Mouse (Mus musculus): ENCODE measurements at regions not wholly inside any gene's neighbourhood (a gene's known extent, or its start where the extent isn't known, plus 50 kb on each side); places are given as distances from the start of the nearest gene placed in this dataset.

GRCm38 (mm10) chr17:9757725-9758251 lies 88.3 kb upstream of the Pabpc6 start:
- 90% methylated on average over 4 of the region's 4 CpGs for WGBS
- no peak for DNase-seq (ENCODE audit: low spot score)

GRCm38 (mm10) chr17:9756675-9757074 lies 87.2 kb upstream of the Pabpc6 start:
- H3K27me3 ChIP-seq (replicated peaks; ENCODE audit: control insufficient read depth, insufficient read depth, low read length), result no peaks in the 10 kb centered on the region
- WGBS, result 85% methylated on average over 12 of the region's 12 CpGs
- ATAC-seq (no peak), DNase-seq (ENCODE audit: low spot score) (no peak)
- H3K27ac ChIP-seq (ENCODE audit: low read depth, low read length), result no peak overlapping the region
- no peak overlapping the region for H3K4me3 ChIP-seq (ENCODE audit: low read depth, low read length)
- peaks cover 7% of the 10 kb centered on the region for H3K4me1 ChIP-seq (ENCODE audit: control insufficient read depth, insufficient read depth, low read length)
- no peak overlapping the region for H3K9ac ChIP-seq (ENCODE audit: low read length)
- no peaks in the 10 kb centered on the region for H3K36me3 ChIP-seq (ENCODE audit: control insufficient read depth, insufficient read depth, low read length)
- H3K4me2 ChIP-seq (ENCODE audit: low read length), result no peak overlapping the region
- no peaks in the 10 kb centered on the region for H3K9me3 ChIP-seq (replicated peaks; ENCODE audit: control insufficient read depth, low read length)

More at GRCm38 (mm10) chr17:9757725-9758251, 88.3 kb upstream of the Pabpc6 start:
- ATAC-seq, result no peak
- no peak overlapping the region for H3K9ac ChIP-seq (ENCODE audit: low read length)
- H3K4me2 ChIP-seq (ENCODE audit: low read length), result no peak overlapping the region
- no peak overlapping the region for H3K4me3 ChIP-seq (ENCODE audit: low read depth, low read length)
- no peaks in the 10 kb centered on the region for H3K27me3 ChIP-seq (replicated peaks; ENCODE audit: control insufficient read depth, insufficient read depth, low read length)
- no peak overlapping the region for H3K27ac ChIP-seq (ENCODE audit: low read depth, low read length)
- H3K36me3 ChIP-seq (ENCODE audit: control insufficient read depth, insufficient read depth, low read length), result no peaks in the 10 kb centered on the region
- H3K4me1 ChIP-seq (ENCODE audit: control insufficient read depth, insufficient read depth, low read length), result peaks cover 13% of the 10 kb centered on the region
- H3K9me3 ChIP-seq (replicated peaks; ENCODE audit: control insufficient read depth, low read length), result no peaks in the 10 kb centered on the region

- ATAC-seq, result no peak; the same call in 1 of the 2 replicates
- DNase-seq (ENCODE audit: low spot score), result peak; percentile 78
- 67% methylated on average over 3 of the region's 3 CpGs for WGBS
- Histone ChIP-seq H3K36me3 (ENCODE audit: control insufficient read depth, insufficient read depth, low read length) (no peaks in the 10 kb centered on the region), H3K4me3 (ENCODE audit: low read depth, low read length) (no peak overlapping the region), H3K27ac (ENCODE audit: low read depth, low read length) (no peak overlapping the region), H3K9me3 (replicated peaks; ENCODE audit: control insufficient read depth, low read length) (no peaks in the 10 kb centered on the region), H3K4me1 (ENCODE audit: control insufficient read depth, insufficient read depth, low read length) (peaks cover 7% of the 10 kb centered on the region), H3K9ac (ENCODE audit: low read length) (no peak overlapping the region), H3K27me3 (replicated peaks; ENCODE audit: control insufficient read depth, insufficient read depth, low read length) (no peaks in the 10 kb centered on the region), H3K4me2 (ENCODE audit: low read length) (no peak overlapping the region)
Measured at GRCm38 (mm10) chr17:9756196-9756595, 86.7 kb upstream of the Pabpc6 start.

GRCm38 (mm10) chr17:9755576-9755975 lies 86.1 kb upstream of the Pabpc6 start:
- WGBS, result 90% methylated on average over 4 of the region's 4 CpGs

GRCm38 (mm10) chr17:9754884-9755405 lies 85.4 kb upstream of the Pabpc6 start:
- no peak overlapping the region for H3K27ac ChIP-seq (ENCODE audit: low read depth, low read length)
- H3K9ac ChIP-seq (ENCODE audit: low read length), result no peak overlapping the region
- H3K4me1 ChIP-seq (ENCODE audit: control insufficient read depth, insufficient read depth, low read length), result peaks cover 4% of the 10 kb centered on the region
- H3K4me3 ChIP-seq (ENCODE audit: low read depth, low read length), result no peak overlapping the region
- no peaks in the 10 kb centered on the region for H3K27me3 ChIP-seq (replicated peaks; ENCODE audit: control insufficient read depth, insufficient read depth, low read length)
- no peaks in the 10 kb centered on the region for H3K9me3 ChIP-seq (replicated peaks; ENCODE audit: control insufficient read depth, low read length)
- H3K4me2 ChIP-seq (ENCODE audit: low read length), result no peak overlapping the region
- 84% methylated on average over 2 of the region's 2 CpGs for WGBS
- DNase-seq (ENCODE audit: low spot score) (no peak), ATAC-seq (no peak)
- no peaks in the 10 kb centered on the region for H3K36me3 ChIP-seq (ENCODE audit: control insufficient read depth, insufficient read depth, low read length)

More at GRCm38 (mm10) chr17:9755576-9755975, 86.1 kb upstream of the Pabpc6 start:
- Histone ChIP-seq H3K9me3 (replicated peaks; ENCODE audit: control insufficient read depth, low read length) (no peaks in the 10 kb centered on the region), H3K9ac (ENCODE audit: low read length) (no peak overlapping the region), H3K4me1 (ENCODE audit: control insufficient read depth, insufficient read depth, low read length) (peaks cover 7% of the 10 kb centered on the region), H3K27me3 (replicated peaks; ENCODE audit: control insufficient read depth, insufficient read depth, low read length) (no peaks in the 10 kb centered on the region), H3K36me3 (ENCODE audit: control insufficient read depth, insufficient read depth, low read length) (no peaks in the 10 kb centered on the region), H3K27ac (ENCODE audit: low read depth, low read length) (no peak overlapping the region), H3K4me2 (ENCODE audit: low read length) (no peak overlapping the region), H3K4me3 (ENCODE audit: low read depth, low read length) (no peak overlapping the region)
- ATAC-seq (no peak), DNase-seq (ENCODE audit: low spot score) (no peak)

- Histone ChIP-seq H3K36me3 (ENCODE audit: control insufficient read depth, insufficient read depth, low read length) (no peaks in the 10 kb centered on the region), H3K4me2 (ENCODE audit: low read length) (no peak overlapping the region), H3K27ac (ENCODE audit: low read depth, low read length) (no peak overlapping the region), H3K27me3 (replicated peaks; ENCODE audit: control insufficient read depth, insufficient read depth, low read length) (no peaks in the 10 kb centered on the region), H3K9ac (ENCODE audit: low read length) (no peak overlapping the region), H3K4me1 (ENCODE audit: control insufficient read depth, insufficient read depth, low read length) (no peaks in the 10 kb centered on the region), H3K4me3 (ENCODE audit: low read depth, low read length) (no peak overlapping the region), H3K9me3 (replicated peaks; ENCODE audit: control insufficient read depth, low read length) (no peaks in the 10 kb centered on the region)
- ATAC-seq (no peak), DNase-seq (ENCODE audit: low spot score) (no peak)
- WGBS, result 88% methylated on average over 4 of the region's 4 CpGs
Measured at GRCm38 (mm10) chr17:9752848-9753247, 83.3 kb upstream of the Pabpc6 start.

GRCm38 (mm10) chr17:9751348-9752170 lies 82.0 kb upstream of the Pabpc6 start:
- 66% methylated on average over 13 of the region's 13 CpGs for WGBS
- no peaks in the 10 kb centered on the region for H3K27me3 ChIP-seq (replicated peaks; ENCODE audit: control insufficient read depth, insufficient read depth, low read length)
- H3K9ac ChIP-seq (ENCODE audit: low read length), result no peak overlapping the region
- no peak overlapping the region for H3K4me3 ChIP-seq (ENCODE audit: low read depth, low read length)
- DNase-seq (ENCODE audit: low spot score) (no peak), ATAC-seq (no peak)
- no peak overlapping the region for H3K27ac ChIP-seq (ENCODE audit: low read depth, low read length)
- H3K4me2 ChIP-seq (ENCODE audit: low read length), result no peak overlapping the region
- H3K4me1 ChIP-seq (ENCODE audit: control insufficient read depth, insufficient read depth, low read length), result no peaks in the 10 kb centered on the region
- H3K9me3 ChIP-seq (replicated peaks; ENCODE audit: control insufficient read depth, low read length), result no peaks in the 10 kb centered on the region
- no peaks in the 10 kb centered on the region for H3K36me3 ChIP-seq (ENCODE audit: control insufficient read depth, insufficient read depth, low read length)

GRCm38 (mm10) chr17:9750046-9750445 lies 80.5 kb upstream of the Pabpc6 start:
- ATAC-seq (no peak), DNase-seq (ENCODE audit: low spot score) (no peak)
- Histone ChIP-seq H3K4me2 (ENCODE audit: low read length) (no peak overlapping the region), H3K9ac (ENCODE audit: low read length) (no peak overlapping the region), H3K27me3 (replicated peaks; ENCODE audit: control insufficient read depth, insufficient read depth, low read length) (no peaks in the 10 kb centered on the region), H3K36me3 (ENCODE audit: control insufficient read depth, insufficient read depth, low read length) (no peaks in the 10 kb centered on the region), H3K9me3 (replicated peaks; ENCODE audit: control insufficient read depth, low read length) (no peaks in the 10 kb centered on the region), H3K4me1 (ENCODE audit: control insufficient read depth, insufficient read depth, low read length) (no peaks in the 10 kb centered on the region), H3K27ac (ENCODE audit: low read depth, low read length) (no peak overlapping the region), H3K4me3 (ENCODE audit: low read depth, low read length) (no peak overlapping the region)
- 93% methylated on average over 8 of the region's 8 CpGs for WGBS

- Histone ChIP-seq H3K9me3 (replicated peaks; ENCODE audit: control insufficient read depth, low read length) (no peaks in the 10 kb centered on the region), H3K27me3 (replicated peaks; ENCODE audit: control insufficient read depth, insufficient read depth, low read length) (no peaks in the 10 kb centered on the region), H3K9ac (ENCODE audit: low read length) (no peak overlapping the region), H3K4me3 (ENCODE audit: low read depth, low read length) (no peak overlapping the region), H3K4me2 (ENCODE audit: low read length) (no peak overlapping the region), H3K27ac (ENCODE audit: low read depth, low read length) (no peak overlapping the region), H3K36me3 (ENCODE audit: control insufficient read depth, insufficient read depth, low read length) (no peaks in the 10 kb centered on the region), H3K4me1 (ENCODE audit: control insufficient read depth, insufficient read depth, low read length) (no peaks in the 10 kb centered on the region)
- DNase-seq (ENCODE audit: low spot score), result no peak
- no peak for ATAC-seq
- 96% methylated on average over 3 of the region's 3 CpGs for WGBS
Measured at GRCm38 (mm10) chr17:9749301-9749700, 79.8 kb upstream of the Pabpc6 start.

Data from forebrain, embryonic 14.5 days (tissue).